Mouse (Mus musculus) intestine, embryonic 16.5 days (tissue): Measurements from ENCODE around the gene Acp4. TPM values are rescaled to one million over a fixed set of nuclear protein-coding genes. Genes with fewer than 3 reads are reported as not detected.
"Not testable (repeated sequence)": the region's sequence is repeated elsewhere in the genome, so short reads cannot be mapped to it uniquely, and the experiment has no call there.

Experiments used
- ATAC-seq: fragments of 200-750 bp; cut with Nextera tagmentation; 2 replicates; pipeline ENCODE4 v1.8.0; 2017; ENCODE audit warnings: moderate TSS enrichment, moderate library complexity
- H3K27ac ChIP-seq: fragments of 300-500 bp; sonication (generic); 2 replicates; pipeline ENCODE4 v1.5.1; 2014; ENCODE audit warnings: mild to moderate bottlenecking, low read length
- H3K27me3 ChIP-seq: fragments of 300-500 bp; sonication (generic); replicated peaks from 2 replicates; pipeline ENCODE4 v1.6.1; 2014; ENCODE audit warnings: low read length, control low read depth, mixed read lengths; ENCODE audit not compliant: control insufficient read depth, insufficient read depth
- H3K36me3 ChIP-seq: fragments of 300-500 bp; sonication (generic); 2 replicates; pipeline ENCODE4 v1.6.1; 2014; ENCODE audit warnings: low read length, control low read depth; ENCODE audit not compliant: control insufficient read depth, insufficient read depth
- H3K4me1 ChIP-seq: fragments of 300-500 bp; sonication (generic); 2 replicates; pipeline ENCODE4 v1.6.1; 2014; ENCODE audit warnings: low read length, control low read depth, mixed read lengths; ENCODE audit not compliant: control insufficient read depth, insufficient read depth
- H3K4me2 ChIP-seq: fragments of 300-500 bp; sonication (generic); 2 replicates; pipeline ENCODE4 v1.6.1; 2014; ENCODE audit warnings: low read depth, low read length, control low read depth
- H3K4me3 ChIP-seq: fragments of 300-500 bp; sonication (generic); 2 replicates; pipeline ENCODE4 v1.5.1; 2014; ENCODE audit warnings: mild to moderate bottlenecking, low read length
- H3K9ac ChIP-seq: fragments of 300-500 bp; sonication (generic); 2 replicates; pipeline ENCODE4 v1.6.1; 2014; ENCODE audit warnings: low read depth, low read length
- H3K9me3 ChIP-seq: fragments of 300-500 bp; sonication (generic); 2 replicates; pipeline ENCODE4 v1.6.1; 2016; ENCODE audit warnings: low read length, control low read depth; ENCODE audit not compliant: control insufficient read depth
- WGBS: fragments of 180-500 bp; shearing (Covaris S2); extraction: QIAGEN DNeasy Blood & Tissue Kit; methylation state at CpG from one replicate; pipeline ENCODE4 v1.1.7; 2014; 5-methylcytosine and 5-hydroxymethylcytosine counted together
- polyA plus RNA-seq: library from polyadenylated mRNA; unstranded; fragments of >200 nt; fragmentation: Nextera tagmentation; extraction: Ambion mirVana; gene quantifications from 2 replicates; pipeline ENCODE4 v1.2.1, GENCODE M21; 2015

Acp4 gene
- polyA plus RNA-seq: not detected in 2 replicates

DNA sequence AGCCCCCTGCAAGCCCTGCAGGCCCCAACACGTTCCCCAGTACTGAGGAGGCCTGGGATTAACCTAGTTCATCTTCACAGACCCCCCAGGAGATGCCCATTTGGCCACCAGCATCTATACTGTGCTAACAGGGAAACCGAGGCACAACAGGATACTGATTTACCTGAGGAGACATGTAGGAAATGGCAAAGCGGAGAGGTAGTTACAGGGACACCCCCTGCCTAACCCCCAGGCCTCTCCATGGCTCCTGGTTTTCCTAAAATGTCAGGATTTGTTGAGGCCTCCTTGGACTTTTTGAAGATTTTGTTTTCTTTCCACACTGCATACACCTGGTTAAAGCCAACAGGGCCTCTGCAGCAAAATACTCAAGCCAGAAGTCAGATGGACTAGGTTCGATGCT, at the start of gene Acp4:
Gene Acp4 (minus strand): TSS at position 101 of the 400 bp plus-strand sequence.
- no peaks in the 10 kb centered on the region for H3K4me1 ChIP-seq
- H3K4me2 ChIP-seq: no peak within 1 kb of the TSS
- no peak for ATAC-seq
- peaks cover 5% of the 10 kb centered on the region for H3K36me3 ChIP-seq
- no peak within 1 kb of the TSS for H3K27ac ChIP-seq
- H3K4me3 ChIP-seq: no peak within 1 kb of the TSS
- no peaks in the 10 kb centered on the region for H3K27me3 ChIP-seq
- no peak within 1 kb of the TSS for H3K9ac ChIP-seq
- 77% methylated on average over 4 of the region's 4 CpGs for WGBS
- H3K9me3 ChIP-seq: no peaks in the 10 kb centered on the region

DNA sequence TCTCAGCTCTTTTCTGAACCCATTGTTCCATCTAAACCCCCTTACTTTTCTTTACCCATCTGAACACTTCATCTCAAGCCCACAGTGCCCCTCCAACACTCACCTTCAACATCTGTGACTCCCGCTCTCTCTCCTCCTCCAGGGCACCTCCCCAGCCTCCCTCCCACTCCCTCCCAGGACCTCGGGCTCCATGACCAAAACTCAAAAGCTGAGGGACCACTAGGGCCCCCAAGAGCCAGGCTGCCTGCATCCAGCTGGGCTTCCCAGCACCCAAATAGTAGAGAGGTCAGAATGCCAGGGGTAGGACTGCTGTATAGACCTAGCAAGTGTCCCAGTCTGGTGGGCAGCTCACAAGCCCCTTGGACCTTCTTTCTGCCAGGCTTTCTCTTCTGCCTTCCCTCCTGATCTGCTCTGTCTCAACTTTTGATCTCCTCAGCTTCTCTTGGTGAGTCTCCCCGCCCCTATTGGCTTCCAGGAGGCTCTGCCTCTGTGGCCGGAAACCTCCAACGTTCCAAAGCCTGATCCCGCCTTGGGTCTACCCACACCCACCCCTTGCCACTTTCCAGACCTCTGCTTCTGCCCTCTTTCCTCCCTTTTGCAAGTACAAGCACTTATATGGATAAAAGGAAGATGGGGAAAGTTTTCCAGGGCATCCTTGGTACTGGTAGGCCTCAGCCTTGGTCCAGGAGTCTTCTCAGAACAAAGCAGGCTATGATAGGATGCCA, 49.5 kb upstream of the Acp4 start, which contains the start of gene Clec11a:
Gene Clec11a (minus strand): TSS at position 387 of the 725 bp plus-strand sequence.
- Histone ChIP-seq H3K4me1 (peaks cover 22% of the 10 kb centered on the region), H3K36me3 (no peaks in the 10 kb centered on the region), H3K4me2 (peak within 1 kb of the TSS; percentile 52), H3K4me3 (peak within 1 kb of the TSS; percentile 64), H3K9ac (peak within 1 kb of the TSS; percentile 56), H3K27me3 (peaks cover 13% of the 10 kb centered on the region; the same call in 1 of the 2 replicates), H3K9me3 (no peaks in the 10 kb centered on the region), H3K27ac (peak within 1 kb of the TSS; percentile 71)
- no peak for ATAC-seq
- 56% methylated on average over 6 of the region's 6 CpGs for WGBS

DNA sequence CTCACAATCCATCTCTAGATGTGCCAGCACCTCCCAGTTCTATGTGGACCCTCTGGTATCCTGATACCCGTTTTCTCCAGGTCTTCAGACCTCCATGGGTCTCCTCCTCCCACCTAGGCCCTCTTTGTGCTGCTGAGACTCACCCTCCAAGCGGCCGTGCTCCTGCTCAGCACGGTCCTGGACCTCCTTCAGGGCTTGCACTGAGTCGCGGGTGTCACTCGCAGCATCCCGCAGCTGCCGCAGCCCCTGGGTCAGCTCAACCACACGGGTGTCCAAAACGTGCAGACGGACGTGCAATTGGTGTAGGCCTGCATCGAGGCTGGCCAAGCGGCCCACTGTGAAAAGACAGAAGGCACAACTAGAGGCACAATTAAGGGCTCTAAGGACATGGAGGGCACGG, 48.5 kb upstream of the Acp4 start:
- peak overlapping the region; percentile 56 for H3K9ac ChIP-seq
- 12% methylated on average over 16 of the region's 16 CpGs for WGBS
- H3K27me3 ChIP-seq: peaks cover 7% of the 10 kb centered on the region; the same call in 1 of the 2 replicates

DNA sequence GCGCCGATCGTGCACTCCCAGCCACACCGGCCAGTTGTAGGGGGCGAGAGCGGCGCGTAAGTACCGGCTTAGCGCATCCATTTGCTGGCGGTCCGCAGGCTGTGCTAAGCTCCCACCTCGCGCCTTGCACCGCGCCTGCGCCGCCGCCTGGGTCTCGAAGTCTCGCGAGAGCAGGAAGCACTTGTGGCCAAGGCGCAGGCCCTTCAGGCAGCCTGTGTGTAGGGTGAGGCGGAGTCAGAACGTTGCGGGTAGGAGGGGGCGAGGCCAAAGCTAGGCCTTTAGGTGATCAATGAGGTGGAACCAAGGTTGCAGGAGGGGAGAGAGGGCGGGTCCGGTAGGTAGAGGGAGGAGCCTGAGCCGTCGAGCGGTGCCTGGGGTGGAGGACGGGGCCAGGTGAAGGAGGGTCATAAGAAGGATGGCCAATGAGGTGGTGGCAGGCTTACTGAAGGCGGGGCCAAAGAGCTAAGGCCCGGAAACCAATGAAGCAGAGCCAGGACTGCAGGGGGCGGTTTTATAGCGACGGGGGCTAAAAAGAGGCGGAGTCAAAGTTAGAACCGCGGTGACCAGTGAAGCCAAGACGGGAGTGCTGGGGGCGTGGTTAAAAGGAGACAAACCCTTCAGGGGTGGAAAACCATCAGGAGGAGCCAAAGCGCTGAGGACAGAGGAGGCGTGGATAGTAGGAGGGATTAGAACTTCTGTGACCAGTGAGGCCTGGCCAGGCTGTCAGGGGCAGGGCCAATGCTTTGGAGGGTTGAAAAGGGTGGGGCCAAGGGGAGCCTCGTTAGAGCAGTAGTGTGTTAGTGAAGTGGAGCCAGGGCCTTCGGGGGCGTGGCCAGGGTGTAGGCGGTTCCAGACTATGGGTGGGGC, 47.8 kb upstream of the Acp4 start:
- H3K4me3 ChIP-seq: peak overlapping the region; percentile 64
- under 1% methylated on average over 49 of the region's 49 CpGs for WGBS
- peak; percentile 96 for ATAC-seq
- no peaks in the 10 kb centered on the region for H3K9me3 ChIP-seq
- H3K27me3 ChIP-seq: peaks cover 6% of the 10 kb centered on the region; the same call in 1 of the 2 replicates
- peak overlapping the region; percentile 52 for H3K4me2 ChIP-seq
- peaks cover 8% of the 10 kb centered on the region for H3K4me1 ChIP-seq
- H3K27ac ChIP-seq: peak overlapping the region; percentile 82
- H3K9ac ChIP-seq: peak overlapping the region; percentile 76
- H3K36me3 ChIP-seq: no peaks in the 10 kb centered on the region

More for the DNA sequence above, 48.5 kb upstream of the Acp4 start:
- no peak for ATAC-seq
- peaks cover 15% of the 10 kb centered on the region for H3K4me1 ChIP-seq
- H3K9me3 ChIP-seq: no peaks in the 10 kb centered on the region
- peak overlapping the region; percentile 64 for H3K4me3 ChIP-seq
- peak overlapping the region; percentile 52 for H3K4me2 ChIP-seq
- no peaks in the 10 kb centered on the region for H3K36me3 ChIP-seq
- H3K27ac ChIP-seq: peak overlapping the region; percentile 71

DNA sequence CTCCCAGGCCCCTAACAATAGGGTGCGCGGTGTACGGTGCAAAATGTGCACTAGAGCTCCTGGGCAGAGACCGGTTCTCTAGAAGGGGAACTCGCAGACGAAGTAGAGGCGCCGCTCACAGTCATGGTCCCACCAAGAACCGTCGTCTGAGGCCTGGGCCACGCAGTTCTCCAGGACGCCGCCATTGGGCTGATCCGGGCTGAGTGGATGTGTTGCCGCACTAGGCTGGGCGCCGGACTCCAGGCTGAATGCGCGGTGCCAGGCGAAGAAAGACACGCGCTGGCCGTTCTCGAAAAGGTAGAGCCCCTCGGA, 47.2 kb upstream of the Acp4 start:
- peak; percentile 25 for ATAC-seq
- WGBS: under 1% methylated on average over 25 of the region's 25 CpGs
- Histone ChIP-seq H3K4me1 (peaks cover 8% of the 10 kb centered on the region), H3K27ac (peak overlapping the region; percentile 82), H3K36me3 (no peaks in the 10 kb centered on the region), H3K4me2 (peak overlapping the region; percentile 52), H3K27me3 (peaks cover 3% of the 10 kb centered on the region; the same call in 1 of the 2 replicates), H3K4me3 (peak overlapping the region; percentile 64), H3K9ac (peak overlapping the region; percentile 76), H3K9me3 (no peaks in the 10 kb centered on the region)

DNA sequence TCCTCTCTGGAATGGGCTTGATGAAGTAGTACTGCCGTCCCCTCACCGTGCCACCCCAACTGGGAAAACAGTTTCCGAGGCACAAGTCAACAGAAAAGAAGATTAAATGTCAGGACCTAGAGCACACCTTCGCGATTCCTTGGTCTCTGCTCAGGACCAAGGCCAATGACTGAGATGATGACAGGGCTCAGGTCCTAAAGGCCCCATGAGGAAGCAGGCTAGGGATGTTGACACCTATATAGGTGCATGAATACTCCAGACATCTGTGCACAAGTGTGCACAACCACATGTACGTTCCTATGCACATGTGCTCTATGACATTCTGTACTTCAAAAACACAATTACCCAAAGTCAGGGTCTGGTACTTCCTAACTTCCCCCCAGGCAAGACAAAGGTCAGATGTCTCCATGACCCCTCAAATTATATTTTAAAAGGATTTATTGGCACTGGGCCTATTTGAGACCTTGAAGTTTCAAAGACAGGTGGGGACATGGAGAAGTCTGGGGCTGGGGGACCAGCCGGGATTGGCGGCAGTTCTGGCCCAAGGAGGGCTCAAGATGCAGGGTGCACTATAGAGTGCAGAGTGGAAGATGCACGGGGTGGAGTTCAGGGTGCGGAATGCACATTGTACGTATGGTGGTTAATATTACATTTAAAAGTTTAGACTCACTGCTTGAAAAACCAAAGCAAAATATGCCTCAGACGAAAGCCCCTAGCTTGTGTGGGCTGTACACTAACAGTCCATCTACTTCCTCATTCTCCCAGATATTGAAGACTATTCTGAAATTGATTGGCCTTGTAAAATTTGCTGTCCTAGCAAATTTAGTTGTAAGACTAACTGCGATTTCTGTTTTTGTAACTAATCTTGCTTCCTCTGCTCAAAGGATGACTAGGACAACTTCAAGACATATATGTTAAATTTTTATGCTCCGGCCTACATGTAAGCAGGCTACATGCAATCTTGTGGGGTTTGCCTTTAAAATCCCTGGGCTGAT, 46.5 kb upstream of the Acp4 start:
- H3K9ac ChIP-seq: peak overlapping the region; percentile 76
- peaks cover 8% of the 10 kb centered on the region for H3K4me1 ChIP-seq
- H3K36me3 ChIP-seq: no peaks in the 10 kb centered on the region
- WGBS: 83% methylated on average over 14 of the region's 14 CpGs
- peak overlapping the region; percentile 64 for H3K4me3 ChIP-seq
- ATAC-seq: no peak
- peak overlapping the region; percentile 82; the same call in 1 of the 2 replicates for H3K27ac ChIP-seq
- no peaks in the 10 kb centered on the region for H3K9me3 ChIP-seq
- peak overlapping the region; percentile 52 for H3K4me2 ChIP-seq
- no peaks in the 10 kb centered on the region for H3K27me3 ChIP-seq

DNA sequence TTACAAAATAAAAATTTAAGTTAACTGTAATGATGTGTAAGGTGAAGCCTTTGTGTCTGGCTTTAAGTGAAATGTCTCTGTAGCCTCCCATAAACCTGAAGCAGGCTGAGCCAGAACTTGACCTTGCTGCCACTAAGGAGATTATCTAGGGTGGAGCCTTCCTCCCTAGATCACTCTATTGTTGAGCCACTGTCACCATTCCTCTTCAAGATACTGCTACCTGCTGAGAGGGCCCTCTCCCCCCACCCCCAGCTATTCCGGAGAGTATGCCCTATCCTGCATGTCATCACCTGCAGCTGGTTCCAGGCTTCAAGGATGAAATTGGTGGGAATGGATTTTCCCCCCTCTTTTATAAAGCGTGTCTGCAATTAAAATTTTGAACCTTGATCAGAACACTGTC, 40.3 kb upstream of the Acp4 start:
- 92% methylated on average over 2 of the region's 2 CpGs for WGBS
- H3K27ac ChIP-seq: not testable (repeated sequence)

DNA sequence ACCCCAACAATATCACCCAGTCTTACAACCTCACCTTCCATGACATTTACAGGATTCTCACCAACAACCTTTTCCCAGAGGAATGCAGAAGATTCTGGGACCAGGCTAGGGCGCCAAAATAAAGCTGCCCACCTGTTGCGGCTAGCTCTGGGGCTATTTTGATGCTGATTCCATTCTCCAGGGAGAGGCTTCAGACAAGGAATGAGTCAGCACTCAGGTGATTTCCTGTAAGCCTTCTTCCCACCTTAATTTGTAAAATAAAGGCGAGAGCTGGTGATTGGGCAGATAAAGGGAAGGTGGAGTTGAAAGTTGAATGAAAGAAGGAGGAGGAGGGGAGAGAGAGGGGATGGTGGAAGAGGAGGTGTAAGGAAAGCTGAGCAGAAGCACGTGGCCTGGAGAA, 34.2 kb upstream of the Acp4 start:
- Histone ChIP-seq H3K4me3 (no peak overlapping the region), H3K27me3 (no peaks in the 10 kb centered on the region), H3K27ac (no peak overlapping the region), H3K4me2 (no peak overlapping the region), H3K9ac (no peak overlapping the region), H3K36me3 (no peaks in the 10 kb centered on the region), H3K9me3 (no peaks in the 10 kb centered on the region), H3K4me1 (no peaks in the 10 kb centered on the region)
- 50% methylated on average over 4 of the region's 4 CpGs for WGBS
- no peak for ATAC-seq

More for the DNA sequence above, 40.3 kb upstream of the Acp4 start:
- H3K9ac ChIP-seq, H3K27me3 ChIP-seq, ATAC-seq, H3K4me2 ChIP-seq, H3K4me1 ChIP-seq, H3K4me3 ChIP-seq, H3K9me3 ChIP-seq, H3K36me3 ChIP-seq: not testable (repeated sequence)
